Mouse (Mus musculus): ENCODE measurements around the gene Ilk. TPM values are rescaled to one million over a fixed set of nuclear protein-coding genes. Genes with fewer than 3 reads are reported as not detected.
"Not testable (repeated sequence)": the region's sequence is repeated elsewhere in the genome, so short reads cannot be mapped to it uniquely, and the experiment has no call there.

Gene Ilk
- total RNA-seq, 2 experiments from 2014 or later, result 145 to 148 TPM

DNA sequence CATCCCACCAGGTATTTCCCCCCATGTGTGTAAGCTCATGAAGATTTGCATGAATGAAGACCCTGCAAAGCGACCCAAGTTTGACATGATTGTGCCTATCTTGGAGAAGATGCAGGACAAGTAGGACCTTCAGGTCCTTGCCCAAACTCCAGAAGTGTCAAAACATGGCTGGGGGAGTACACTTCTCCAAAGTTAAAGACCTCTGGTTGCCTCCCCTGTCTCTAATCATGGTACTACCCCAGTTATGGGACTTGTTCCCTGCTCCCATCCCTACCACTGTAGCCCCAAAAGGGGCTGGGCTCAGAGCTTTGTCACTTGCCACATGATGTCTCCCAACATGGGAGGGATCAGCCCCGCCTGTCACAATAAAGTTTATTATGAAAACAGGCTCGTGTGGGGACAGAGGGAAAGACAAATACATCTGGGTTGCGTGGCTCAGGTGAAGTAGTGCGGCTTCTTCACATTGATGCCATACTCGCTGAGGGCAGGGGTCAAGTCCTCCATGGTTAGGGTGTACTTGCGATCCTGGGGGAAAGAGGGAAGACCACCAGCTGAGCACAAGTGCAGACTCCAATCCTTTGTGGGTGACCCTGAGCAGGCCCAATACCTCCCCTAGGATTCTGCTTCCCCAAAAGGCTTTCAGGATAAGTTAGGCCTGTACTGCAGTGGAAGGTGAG lies 6.3 kb downstream of the Ilk start:
- DNase-seq (ENCODE audit: low spot score in 2 of 2), result not testable (repeated sequence)

DNA sequence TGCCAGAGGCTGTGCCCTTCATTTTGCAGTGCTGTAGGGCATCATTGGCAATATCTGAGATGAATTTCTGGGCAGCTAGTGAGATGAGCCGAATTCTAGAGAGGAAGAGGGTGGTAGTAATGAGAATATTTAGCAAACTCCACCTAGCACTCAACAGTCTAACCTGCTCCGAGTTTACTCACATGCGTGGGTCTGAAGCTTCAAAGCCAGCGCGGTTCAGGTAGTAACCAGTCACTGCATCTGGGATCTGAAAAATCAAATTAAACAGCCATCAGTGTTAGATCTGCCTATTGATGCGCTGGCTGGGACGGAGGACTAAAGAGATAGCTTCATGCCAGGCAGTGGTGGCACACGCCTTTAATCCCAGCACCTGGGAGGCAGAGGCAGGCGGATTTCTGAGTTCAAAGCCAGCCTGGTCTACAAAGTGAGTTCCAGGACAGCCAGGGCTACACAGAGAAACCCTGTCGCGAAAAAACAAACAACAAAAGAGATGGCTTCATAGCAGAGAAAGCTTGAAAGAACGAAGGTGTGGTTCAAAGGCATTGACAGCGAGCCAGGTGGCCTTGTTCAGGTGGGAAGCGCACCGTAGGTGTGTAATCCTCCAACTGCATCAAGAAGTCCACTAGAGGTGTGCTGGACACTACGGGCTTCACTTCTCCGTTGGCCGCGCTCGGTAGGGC lies 7.0 kb downstream of the Ilk start:
- DNase-seq (ENCODE audit: low spot score in 2 of 2), result not testable (repeated sequence)

DNA sequence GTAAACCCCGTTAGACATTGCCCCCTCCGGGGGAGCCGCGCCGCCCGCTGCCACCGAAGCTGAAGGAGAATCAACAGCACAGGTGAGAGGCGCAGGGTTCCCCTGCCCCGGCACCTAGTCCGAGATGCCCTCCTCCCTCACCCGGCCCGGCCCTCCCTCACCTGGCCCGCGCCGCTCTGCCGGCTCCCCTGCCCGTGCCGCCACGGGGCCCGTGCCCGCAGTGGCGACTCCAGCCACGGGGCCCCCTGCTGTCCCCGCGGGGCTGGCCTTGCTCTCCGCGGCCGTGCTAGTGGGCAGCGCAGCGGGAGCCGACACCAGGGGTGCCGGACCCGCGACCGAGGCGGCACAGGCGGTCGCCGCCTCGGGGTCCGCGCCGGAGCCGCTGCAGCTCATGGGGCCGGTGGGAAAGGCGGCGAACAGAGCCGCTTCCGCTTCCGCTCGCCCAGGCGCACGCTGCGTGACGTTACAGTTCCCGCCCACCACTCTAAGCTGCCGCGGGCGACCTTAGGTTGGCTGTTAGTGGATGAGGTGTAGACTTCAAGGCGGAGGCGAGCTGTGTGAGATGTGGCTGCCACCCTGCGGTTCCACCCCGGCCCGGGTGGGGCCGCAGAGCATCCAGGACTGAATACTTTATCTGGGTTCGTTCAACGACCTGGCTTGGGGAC lies 7.7 kb downstream of the Ilk start, which contains the start of gene Taf10:
Taf10 (minus strand) TSS at position 436 of the 665 bp plus-strand sequence.
- peak; percentile 69 to 73 for DNase-seq (ENCODE audit: low spot score in 2 of 2)

DNA sequence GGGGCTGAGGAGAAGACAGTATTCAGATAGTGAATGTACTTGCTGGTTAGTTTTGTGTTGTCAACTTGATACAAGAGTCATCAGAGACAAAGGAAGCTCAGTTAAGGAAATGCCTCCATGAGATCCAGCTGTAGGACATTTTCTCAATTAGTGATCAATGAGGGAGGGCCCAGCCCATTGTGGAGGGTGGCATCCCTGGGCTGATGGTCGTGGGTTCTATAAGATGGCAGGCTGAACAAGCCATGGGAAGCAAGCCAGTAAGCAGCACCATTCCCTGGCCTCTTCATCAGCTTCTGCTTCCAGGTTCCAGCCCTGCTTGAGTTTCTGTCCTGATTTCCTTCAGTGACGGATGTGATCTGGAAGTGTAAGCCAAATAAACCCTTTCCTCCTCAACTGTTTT lies 11.4 kb downstream of the Ilk start:
- DNase-seq (ENCODE audit: low spot score in 2 of 2), result no peak

DNA sequence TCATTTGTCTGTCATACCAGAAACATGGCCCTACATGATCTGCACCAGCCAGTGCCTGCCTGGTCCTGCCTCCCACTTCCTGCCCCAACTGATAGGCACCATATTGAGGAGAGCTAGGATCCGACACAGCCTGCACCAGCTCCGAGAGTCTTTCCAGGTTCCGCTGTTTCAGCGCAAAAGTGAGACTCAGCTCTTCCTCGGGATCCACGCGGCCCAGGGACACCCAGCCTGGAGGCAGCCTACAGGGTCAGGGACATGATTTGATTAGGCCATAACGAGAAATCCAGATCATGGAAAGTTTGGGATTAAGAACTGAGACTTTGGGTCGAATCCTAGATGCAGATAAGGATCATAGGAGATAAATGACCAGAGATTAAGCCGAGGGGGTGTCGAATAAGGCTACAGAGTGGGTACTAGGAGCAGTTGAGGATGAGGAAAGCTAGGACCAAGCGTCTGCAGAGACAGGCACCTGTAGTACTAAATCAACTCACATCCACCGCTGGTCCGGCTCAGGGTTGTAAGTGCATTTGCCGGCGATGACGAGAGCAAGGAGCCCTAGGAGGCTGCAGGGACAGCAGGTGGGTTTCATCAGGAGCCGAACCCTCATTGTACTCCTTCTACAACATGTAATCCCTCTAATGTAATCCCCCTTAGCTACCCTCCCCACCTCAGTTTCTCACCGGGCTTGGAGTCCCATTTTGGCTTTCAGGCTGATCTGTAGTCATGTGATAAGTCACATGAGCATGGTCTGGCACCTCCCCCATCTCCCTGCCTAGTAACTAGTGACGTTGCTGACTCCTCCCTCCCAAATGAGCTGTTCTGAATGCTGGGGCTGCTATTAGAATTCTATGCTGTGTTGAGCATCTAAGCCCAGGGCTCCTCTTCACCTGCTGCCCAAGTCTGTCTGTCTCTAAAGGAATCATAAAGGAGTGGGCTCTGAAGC lies 15.4 kb downstream of the Ilk start, which contains the start of gene Tpp1:
Tpp1 (minus strand) TSS at position 745 of the 943 bp plus-strand sequence.
- DNase-seq (ENCODE audit: low spot score in 2 of 2), result peak; percentile 63 to 83

DNA sequence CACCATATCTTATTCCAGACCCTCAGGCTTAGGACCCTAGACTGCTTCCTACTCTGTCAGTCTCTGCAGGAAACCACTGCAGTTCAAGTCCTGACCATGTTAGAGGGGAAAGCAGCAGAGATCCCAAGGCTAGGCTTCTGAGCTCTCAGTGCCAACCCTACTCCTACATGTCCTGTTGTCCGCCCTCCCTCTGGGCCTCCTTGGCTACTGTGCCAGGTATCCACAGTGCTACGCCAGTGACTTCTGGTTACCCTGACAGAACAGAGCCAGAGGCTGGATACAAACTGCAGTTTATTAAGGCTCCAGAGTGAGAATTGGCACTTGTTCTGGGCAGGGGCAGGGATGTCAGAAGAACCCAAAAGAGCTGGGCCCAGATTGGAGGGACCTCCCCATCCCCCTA lies 16.3 kb downstream of the Ilk start:
- no peak for DNase-seq (ENCODE audit: low spot score in 2 of 2)

DNA sequence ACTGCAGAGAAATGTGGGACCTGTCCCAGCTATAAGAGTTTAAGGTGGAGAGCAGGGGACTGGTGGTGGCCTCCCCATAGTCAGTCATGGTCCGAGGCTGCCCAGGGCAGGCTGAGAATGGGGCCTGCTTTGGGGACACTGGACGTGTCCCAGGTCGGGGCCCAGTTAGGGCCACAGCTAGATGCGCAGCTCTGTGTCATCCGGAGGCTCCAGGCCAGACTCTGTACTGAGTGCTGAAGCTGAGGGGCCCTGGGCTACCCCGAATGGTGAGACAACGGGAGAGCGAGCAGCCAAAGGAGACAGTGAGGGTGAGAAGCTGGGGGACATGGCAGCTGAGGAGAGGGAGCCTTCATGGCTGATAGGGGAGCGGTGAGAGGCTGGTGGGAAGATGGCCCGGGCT lies 16.9 kb downstream of the Ilk start:
- DNase-seq (ENCODE audit: low spot score in 2 of 2), result no peak

DNA sequence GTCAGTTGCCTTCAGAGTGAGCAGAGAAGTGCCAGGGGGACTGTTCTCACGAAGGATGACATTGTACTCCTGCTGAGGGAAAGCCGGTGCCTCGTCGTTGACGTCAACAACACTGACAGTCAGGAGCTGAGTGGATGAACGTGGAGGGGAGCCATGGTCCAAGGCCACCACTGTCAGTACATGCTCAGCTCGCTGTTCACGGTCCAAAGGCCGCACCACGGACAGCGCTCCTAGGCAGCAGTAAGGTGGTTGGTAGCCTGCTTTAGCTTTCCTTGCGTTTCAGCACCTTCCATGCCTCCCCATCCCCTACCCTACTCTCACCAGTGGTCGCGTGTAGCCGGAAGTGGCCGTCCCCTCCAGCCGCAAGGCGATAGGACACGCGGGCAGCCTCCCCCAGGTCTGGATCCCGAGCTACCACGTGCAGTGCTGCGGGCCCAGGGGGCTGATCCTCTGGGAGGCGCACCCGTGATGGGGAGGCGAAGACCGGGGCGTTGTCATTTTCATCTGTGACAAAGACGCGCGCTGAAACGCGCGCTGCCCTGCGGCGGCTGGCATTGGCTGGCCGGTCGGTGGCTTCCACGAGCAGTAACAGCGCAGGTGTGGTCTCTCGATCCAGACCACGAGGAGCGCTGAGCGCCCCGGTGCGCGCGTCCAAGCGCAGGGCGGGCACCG lies 25.6 kb downstream of the Ilk start:
- DNase-seq (ENCODE audit: low spot score in 2 of 2), result no peak

DNA sequence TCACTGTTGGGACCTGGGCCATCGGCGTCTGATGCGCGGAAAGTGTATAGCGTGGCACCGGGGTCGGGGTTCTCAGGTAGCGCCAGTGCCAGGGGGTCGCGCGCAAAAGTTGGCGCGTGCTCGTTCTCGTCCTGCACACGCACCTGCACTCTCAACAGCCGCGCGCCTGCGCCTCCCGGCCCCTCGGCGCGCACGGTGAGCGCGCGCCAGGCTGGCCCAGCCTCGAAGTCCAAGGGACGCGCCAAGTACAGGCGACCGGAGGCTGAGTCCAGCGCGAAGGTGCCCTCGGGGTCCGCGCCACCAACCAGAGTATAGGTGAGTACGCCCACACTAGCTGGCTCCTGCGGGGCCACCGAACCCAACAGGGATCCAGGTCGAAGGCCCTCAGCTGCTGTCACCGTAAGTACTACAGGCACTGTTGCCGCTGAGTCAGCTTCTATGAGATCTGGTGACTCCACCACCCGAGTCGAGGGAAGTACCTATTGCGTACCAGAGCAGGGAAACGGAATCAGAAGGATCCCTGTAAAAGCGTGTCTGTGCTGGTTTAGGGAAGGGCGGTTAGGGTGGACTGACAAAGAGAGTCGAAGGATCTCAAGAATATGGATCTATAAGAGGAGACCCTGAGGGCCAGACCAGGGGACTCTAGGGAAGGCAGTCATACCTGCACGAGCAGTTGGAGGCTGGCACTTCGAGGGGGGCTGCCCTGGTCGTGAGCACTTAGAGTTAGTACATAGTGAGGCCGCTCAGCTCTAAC lies 26.3 kb downstream of the Ilk start:
- DNase-seq (ENCODE audit: low spot score in 2 of 2), result no peak

DNA sequence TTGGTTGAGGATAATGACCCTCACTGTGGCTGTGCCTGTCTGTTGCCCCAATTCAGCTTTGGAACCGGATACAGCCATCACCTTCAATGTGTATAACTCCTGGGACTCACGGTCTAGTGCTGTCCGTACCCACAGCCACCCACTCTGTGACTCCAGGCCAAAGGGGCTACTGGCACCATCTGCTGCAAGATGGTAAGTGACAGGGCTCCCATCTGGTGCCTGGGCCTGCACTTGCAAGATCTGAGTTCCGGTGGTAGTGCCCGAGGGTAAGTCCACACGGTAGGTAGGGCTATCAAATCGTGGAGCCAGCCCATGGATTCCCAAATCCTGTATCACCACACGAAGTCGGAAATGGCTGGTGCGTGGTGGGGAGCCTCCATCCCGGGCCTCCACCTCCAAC lies 27.9 kb downstream of the Ilk start:
- DNase-seq (ENCODE audit: low spot score in 2 of 2), result no peak

DNA sequence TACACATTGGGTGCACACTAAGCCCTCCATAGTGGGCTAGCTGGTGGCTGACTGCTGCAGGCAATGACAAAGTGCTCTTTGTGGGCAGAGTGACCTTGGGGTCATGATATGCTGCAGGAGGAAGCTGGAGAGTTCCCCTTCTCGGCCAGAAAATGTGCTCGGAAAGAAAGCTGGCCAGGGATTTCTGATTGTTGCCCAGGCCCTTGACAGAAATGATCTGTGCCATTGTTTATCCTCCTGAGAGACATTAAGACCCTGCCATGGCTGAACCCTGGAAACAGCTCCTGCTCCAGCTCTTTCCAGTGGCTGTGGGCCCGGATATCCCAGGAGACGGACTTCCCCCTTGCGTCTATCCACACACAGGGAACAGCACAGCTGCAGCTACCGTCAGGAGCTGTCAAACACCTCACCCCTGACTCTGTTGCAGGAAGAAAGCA lies 31.4 kb downstream of the Ilk start:
- DNase-seq (ENCODE audit: low spot score in 2 of 2), result no peak

DNA sequence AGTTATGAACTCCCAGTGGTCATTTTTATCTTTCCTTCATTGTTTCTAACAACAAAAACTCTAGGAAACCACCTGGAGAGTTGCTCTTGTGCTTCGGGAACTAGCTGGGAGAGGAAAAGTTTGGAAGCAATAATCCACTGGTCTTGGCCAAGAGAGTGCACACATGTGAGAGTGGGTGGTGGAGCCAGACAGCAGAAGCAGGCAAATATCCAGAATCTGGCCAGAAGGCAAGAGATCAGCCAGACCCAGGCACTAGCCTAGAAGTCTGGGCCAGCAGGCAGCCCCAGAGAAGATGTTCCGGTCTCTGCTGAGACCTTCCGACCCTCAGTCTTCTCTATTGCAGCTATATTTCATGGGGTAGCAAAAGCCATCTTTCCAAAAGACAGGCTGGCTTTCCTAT lies 33.6 kb downstream of the Ilk start:
- no peak for DNase-seq (ENCODE audit: low spot score in 2 of 2)

DNA sequence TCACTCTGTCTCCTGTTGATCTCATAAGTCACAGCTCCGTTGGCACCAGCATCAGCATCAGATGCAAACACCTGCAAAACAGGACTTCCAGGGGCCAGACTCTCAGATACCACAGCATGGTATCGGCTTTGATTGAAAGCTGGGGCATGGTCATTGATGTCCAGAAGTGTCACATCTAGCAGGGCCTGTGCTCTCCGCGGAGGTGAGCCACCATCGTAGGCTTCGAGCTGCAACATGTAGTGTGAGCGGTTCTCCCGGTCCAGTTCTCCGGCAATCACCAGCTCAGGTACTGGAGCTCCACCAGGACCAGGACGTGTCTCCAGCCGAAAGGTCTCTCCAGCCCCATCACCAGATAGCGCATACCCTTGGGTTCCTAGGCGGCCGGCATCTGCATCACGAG lies 35.9 kb downstream of the Ilk start:
- no peak for DNase-seq (ENCODE audit: low spot score in 2 of 2)

DNA sequence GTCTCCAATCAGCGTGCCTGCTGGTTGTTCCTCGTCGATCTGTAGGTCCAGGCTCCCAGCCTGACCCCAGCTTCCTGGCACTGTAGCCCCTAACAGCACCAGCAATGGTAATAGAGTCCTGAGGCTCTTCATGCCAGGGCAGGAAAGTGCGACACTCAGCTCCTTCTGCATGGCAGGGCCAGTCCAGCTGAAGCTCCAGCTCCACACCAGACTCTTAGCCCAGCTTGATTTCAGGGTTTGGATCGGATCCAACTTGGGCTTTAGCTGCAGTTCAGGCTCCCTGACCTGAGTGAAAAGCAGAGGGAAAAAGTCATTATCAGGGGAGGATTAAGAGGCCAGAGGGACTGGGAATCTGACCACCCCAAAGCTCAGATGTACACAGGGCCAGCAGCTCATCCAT lies 36.6 kb downstream of the Ilk start:
- DNase-seq (ENCODE audit: low spot score in 2 of 2), result no peak

DNA sequence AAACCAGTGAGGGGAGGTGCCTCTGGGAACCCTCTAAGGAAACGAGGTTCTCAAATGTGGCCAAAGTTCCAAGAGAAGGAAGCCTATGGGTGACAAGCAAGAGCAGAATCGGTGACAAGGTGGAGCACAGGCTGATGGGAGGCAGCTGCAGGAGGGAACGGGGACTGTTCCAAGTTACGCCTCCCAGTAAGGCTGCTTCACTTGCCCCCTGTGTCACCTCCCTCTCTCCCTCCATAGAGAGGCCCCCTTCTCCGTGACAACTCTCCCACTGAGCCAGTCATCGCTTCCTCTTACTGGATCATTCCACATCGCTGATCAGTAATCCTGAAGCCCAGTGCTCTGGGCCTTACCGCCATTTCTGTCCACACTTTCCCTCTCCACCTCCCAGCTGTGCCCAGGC lies 38.3 kb downstream of the Ilk start:
- no peak for DNase-seq (ENCODE audit: low spot score in 2 of 2)

DNA sequence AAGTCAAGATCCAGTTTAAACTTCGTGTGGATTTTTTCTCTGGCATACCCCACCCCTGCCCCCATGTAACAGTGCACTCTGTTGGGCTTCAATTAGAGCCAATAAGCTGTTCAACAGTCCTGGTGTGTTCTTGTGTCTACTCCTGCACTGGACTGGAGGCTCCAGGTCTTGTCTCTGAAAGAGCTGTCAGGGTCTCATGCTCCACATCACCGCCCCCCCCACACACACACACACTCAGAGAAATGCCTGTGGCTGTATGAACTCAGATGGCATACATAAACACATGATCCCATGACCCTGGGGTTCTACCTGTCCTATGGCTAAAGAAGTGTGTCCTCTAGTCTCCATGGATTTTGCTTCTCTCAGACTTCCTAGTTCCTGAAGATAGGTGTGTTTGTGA lies 39.6 kb downstream of the Ilk start:
- no peak for DNase-seq (ENCODE audit: low spot score in 2 of 2)

DNA sequence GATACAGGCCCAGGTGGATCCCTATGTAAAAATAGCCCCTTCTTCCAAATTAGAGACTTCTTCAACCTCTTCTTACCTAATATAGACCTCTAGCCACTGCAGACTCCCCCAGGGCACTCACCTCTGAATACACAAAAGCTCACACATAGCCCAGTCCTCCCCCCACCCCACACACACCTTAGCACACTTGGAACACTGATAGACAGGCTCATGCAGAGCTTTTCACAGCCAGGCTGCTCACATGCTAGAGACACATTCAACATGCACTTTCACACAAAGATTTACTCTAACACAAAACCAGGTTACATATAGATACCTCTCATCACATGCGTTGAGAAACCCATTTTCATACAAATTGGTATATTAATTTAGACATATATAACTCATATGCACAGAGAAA lies 40.9 kb downstream of the Ilk start:
- DNase-seq (ENCODE audit: low spot score in 2 of 2), result no peak

DNA sequence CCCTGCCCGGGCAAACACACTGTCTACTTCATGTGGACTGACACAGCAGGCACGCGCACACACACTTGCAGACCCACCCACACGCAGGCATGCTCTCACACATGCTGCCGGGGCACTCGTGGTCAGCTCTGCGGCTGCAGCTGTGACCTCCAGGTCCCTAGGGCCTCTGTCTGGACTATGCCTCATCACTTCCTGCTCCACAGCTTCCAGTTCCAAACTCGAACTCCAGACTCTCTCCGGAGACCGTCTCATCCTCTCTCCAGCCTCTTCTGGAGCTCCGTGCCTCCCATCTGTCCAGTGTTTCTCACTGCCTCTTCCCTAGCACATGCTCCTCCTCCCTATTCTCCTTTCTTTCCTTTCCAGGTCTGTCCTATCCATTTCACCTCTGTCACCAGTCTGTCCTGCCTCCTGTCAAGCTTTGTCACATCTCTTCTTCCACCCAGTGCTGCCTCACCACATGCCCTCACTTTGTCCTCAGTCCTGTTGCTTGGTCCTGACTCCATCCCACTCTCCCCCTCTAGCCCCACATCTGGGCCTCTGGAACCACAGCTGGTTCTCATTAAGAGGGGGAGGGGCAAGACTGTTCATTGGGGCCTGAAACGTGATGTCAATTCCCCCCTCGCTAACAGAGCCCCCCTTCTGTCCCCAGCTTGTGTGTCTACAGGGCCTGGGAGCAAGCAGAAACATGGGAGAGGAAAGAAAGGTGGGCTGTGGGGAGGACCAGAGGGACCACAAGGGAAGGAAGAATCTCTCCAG lies 41.6 kb downstream of the Ilk start:
- DNase-seq (ENCODE audit: low spot score in 2 of 2), result no peak
